ENCODE assay signal across 17 mouse cellular contexts in the genomic region with DNA sequence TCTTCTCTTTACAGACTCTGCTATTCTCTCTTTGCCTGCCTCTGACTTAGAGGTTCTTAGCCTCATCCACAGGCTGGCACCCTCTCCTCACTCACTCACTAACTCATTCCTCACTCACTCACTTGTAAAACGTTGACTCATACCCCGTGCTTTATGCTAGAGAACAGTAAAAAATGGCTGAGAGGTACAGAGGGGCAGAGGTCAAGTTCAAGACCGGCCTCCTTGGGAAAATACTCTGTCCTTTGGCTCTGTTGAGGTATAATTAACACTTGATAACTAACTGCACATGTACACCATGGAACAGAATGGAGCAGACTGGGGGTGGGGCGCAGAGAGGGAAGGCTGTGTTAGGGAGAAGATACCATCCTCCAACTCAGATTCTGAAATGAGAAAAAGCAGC. TPM values are rescaled to one million over a fixed set of nuclear protein-coding genes. Genes with fewer than 3 reads are reported as not detected.
DNase-seq lines count a peak whose midpoint lies in the region; ATAC-seq and TF ChIP-seq lines count a peak whose summit lies in the region.
"Had no signal": no experiment of that assay in that cellular context is flagged by ENCODE, and none has a peak within 500 bp of the region (broad histone marks: within the 10 kb centered on the region; RNA-seq: fewer than 3 reads in every experiment).

No protein-coding gene starts in this region.

- no peaks in the 10 kb centered on the region for H3K4me1 ChIP-seq in heart, adult 2 months (ENCODE audit: control insufficient read depth, insufficient read depth, low read length)
- H3K4me1 ChIP-seq in midbrain, embryonic 15.5 days = peaks cover 11% of the 10 kb centered on the region
- H3K4me1 ChIP-seq in midbrain, embryonic 16.5 days (ENCODE audit: control insufficient read depth, insufficient read depth, low read length) = peaks cover 6% of the 10 kb centered on the region
- H3K4me1 ChIP-seq in kidney, embryonic 15.5 days = no peaks in the 10 kb centered on the region
- H3K4me1 ChIP-seq: stomach, embryonic 15.5 days had no signal

- no peak for ATAC-seq in midbrain, embryonic 15.5 days (replicated peaks)
- ATAC-seq in midbrain, embryonic 16.5 days = no peak
- peak; percentile 58; the same call in 1 of the 2 replicates for ATAC-seq in kidney, embryonic 15.5 days (replicated peaks; ENCODE audit: low FRiP score)
- ATAC-seq: CD4-positive, CD25-positive, alpha-beta regulatory T cell, adult 4 months had no signal

- no peak overlapping the region for H3K4me3 ChIP-seq in heart, adult 2 months
- H3K4me3 ChIP-seq in midbrain, embryonic 15.5 days = no peak overlapping the region
- no peak overlapping the region for H3K4me3 ChIP-seq in midbrain, embryonic 16.5 days (ENCODE audit: low read depth, low read length)
- no peak overlapping the region for H3K4me3 ChIP-seq in kidney, embryonic 15.5 days (replicated peaks)
- H3K4me3 ChIP-seq: hindbrain, embryonic 12.5 days; limb, embryonic 15.5 days; stomach, embryonic 15.5 days had no signal

- H3K27ac ChIP-seq in heart, adult 2 months = no peak overlapping the region
- H3K27ac ChIP-seq in midbrain, embryonic 15.5 days = peak overlapping the region; percentile 62; the same call in 1 of the 2 replicates
- no peak overlapping the region for H3K27ac ChIP-seq in midbrain, embryonic 16.5 days (ENCODE audit: low read length)
- no peak overlapping the region for H3K27ac ChIP-seq in kidney, embryonic 15.5 days
- H3K27ac ChIP-seq: hindbrain, embryonic 12.5 days; limb, embryonic 15.5 days; macrophage; stomach, embryonic 15.5 days had no signal

- WGBS in heart, adult 2 months = 78% methylated on average over 4 of the region's 4 CpGs
- 76% methylated on average over 4 of the region's 4 CpGs for WGBS in midbrain, embryonic 15.5 days
- 81% methylated on average over 4 of the region's 4 CpGs for WGBS in midbrain, embryonic 16.5 days
- WGBS in kidney, embryonic 15.5 days = 44% methylated on average over 4 of the region's 4 CpGs

- no peaks in the 10 kb centered on the region for H3K9me3 ChIP-seq in midbrain, embryonic 15.5 days
- H3K9me3 ChIP-seq in midbrain, embryonic 16.5 days (replicated peaks; ENCODE audit: control insufficient read depth, low read length, poor library complexity, severe bottlenecking) = no peaks in the 10 kb centered on the region
- H3K9me3 ChIP-seq in kidney, embryonic 15.5 days (replicated peaks) = no peaks in the 10 kb centered on the region
- H3K9me3 ChIP-seq: hindbrain, embryonic 12.5 days; limb, embryonic 15.5 days; stomach, embryonic 15.5 days had no signal

- H3K4me2 ChIP-seq in midbrain, embryonic 15.5 days = no peak overlapping the region
- no peak overlapping the region for H3K4me2 ChIP-seq in midbrain, embryonic 16.5 days (ENCODE audit: low read length)
- H3K4me2 ChIP-seq in kidney, embryonic 15.5 days = no peak overlapping the region
- H3K4me2 ChIP-seq: hindbrain, embryonic 12.5 days; limb, embryonic 15.5 days; stomach, embryonic 15.5 days had no signal

- intact Hi-C loops in heart, adult 2 months (cut with DNase I) = no loop called here

- DNase-seq in heart, adult 11 months = peak; percentile 74
- no peak for DNase-seq in heart, adult 2 months
- no peak for DNase-seq in thymus, postnatal 25 days
- DNase-seq in neural tube, embryonic 10.5 days (ENCODE audit: extremely low spot score, low spot score) = no peak
- DNase-seq: lung, adult 18-20 months; spleen, adult 18-20 months had no signal

- no peaks in the 10 kb centered on the region for H3K79me2 ChIP-seq in heart, adult 2 months (replicated peaks; ENCODE audit: control insufficient read depth, insufficient read depth, low read length)

- H3K9ac ChIP-seq in heart, adult 2 months (ENCODE audit: low read depth, low read length) = no peak overlapping the region
- no peak overlapping the region for H3K9ac ChIP-seq in midbrain, embryonic 15.5 days
- no peak overlapping the region for H3K9ac ChIP-seq in midbrain, embryonic 16.5 days (ENCODE audit: low read depth, low read length)
- H3K9ac ChIP-seq in kidney, embryonic 15.5 days = no peak overlapping the region
- H3K9ac ChIP-seq: hindbrain, embryonic 12.5 days; limb, embryonic 15.5 days; stomach, embryonic 15.5 days had no signal

- TF ChIP-seq CTCF in heart, adult 2 months (IDR thresholded peaks at IDR 0.05) = no peak

- no peaks in the 10 kb centered on the region for H3K36me3 ChIP-seq in heart, adult 2 months (ENCODE audit: control insufficient read depth, insufficient read depth, low read length)
- H3K36me3 ChIP-seq in midbrain, embryonic 15.5 days (replicated peaks) = no peaks in the 10 kb centered on the region
- H3K36me3 ChIP-seq in midbrain, embryonic 16.5 days (ENCODE audit: control insufficient read depth, insufficient read depth, low read length) = no peaks in the 10 kb centered on the region
- H3K36me3 ChIP-seq in kidney, embryonic 15.5 days = no peaks in the 10 kb centered on the region
- H3K36me3 ChIP-seq: hindbrain, embryonic 12.5 days; limb, embryonic 15.5 days; stomach, embryonic 15.5 days had no signal

- no peaks in the 10 kb centered on the region for H3K27me3 ChIP-seq in heart, adult 2 months (ENCODE audit: control insufficient read depth, insufficient read depth, low read length)
- H3K27me3 ChIP-seq in midbrain, embryonic 15.5 days (replicated peaks) = no peaks in the 10 kb centered on the region
- H3K27me3 ChIP-seq in midbrain, embryonic 16.5 days (ENCODE audit: control insufficient read depth, insufficient read depth, low read depth, low read length) = no peaks in the 10 kb centered on the region
- no peaks in the 10 kb centered on the region for H3K27me3 ChIP-seq in kidney, embryonic 15.5 days
- H3K27me3 ChIP-seq: hindbrain, embryonic 12.5 days; limb, embryonic 15.5 days; stomach, embryonic 15.5 days had no signal

- no peak for TF ChIP-seq EP300 in heart, adult 2 months (IDR thresholded peaks at IDR 0.05; ENCODE audit: insufficient read depth, low read depth, low read length)

- TF ChIP-seq POLR2A in heart, adult 2 months (IDR thresholded peaks at IDR 0.05; ENCODE audit: insufficient read depth, low read depth, low read length) = no peak

RNA-seq across cellular contexts. Expression of gene Strbp, which starts 20.6 kb away (rescaled TPM):
- total RNA-seq in heart, adult 2 months (2021) = 10 to 100 TPM; 17.4 to 20.0 TPM
- 1.5 and 3.5 TPM in 2 replicates for polyA plus RNA-seq in heart, adult 2 months (2012; rRNA removed)
- 105 and 113 TPM in 2 replicates for polyA plus RNA-seq in midbrain, embryonic 15.5 days (2015; fragmentation: Nextera tagmentation; extraction: Ambion mirVana)
- 108 and 119 TPM in 2 replicates for polyA plus RNA-seq in midbrain, embryonic 16.5 days (2015; fragmentation: Nextera tagmentation; extraction: Ambion mirVana)
- polyA plus RNA-seq in kidney, embryonic 15.5 days (2015; fragmentation: Nextera tagmentation; extraction: Ambion mirVana) = 41.3 and 43.6 TPM in 2 replicates

RNA-seq across cellular contexts. Expression of gene Crb2, which starts 51.8 kb away (rescaled TPM):
- under 1 TPM; 0.48 to 0.81 TPM for total RNA-seq in heart, adult 2 months (2021)
- 0.61 and 0.64 TPM in 2 replicates for polyA plus RNA-seq in heart, adult 2 months (2012; rRNA removed)
- polyA plus RNA-seq in midbrain, embryonic 15.5 days (2015; fragmentation: Nextera tagmentation; extraction: Ambion mirVana) = 5.6 and 6.4 TPM in 2 replicates
- polyA plus RNA-seq in midbrain, embryonic 16.5 days (2015; fragmentation: Nextera tagmentation; extraction: Ambion mirVana) = 4.2 and 5.3 TPM in 2 replicates
- polyA plus RNA-seq in kidney, embryonic 15.5 days (2015; fragmentation: Nextera tagmentation; extraction: Ambion mirVana) = 3.4 and 4.1 TPM in 2 replicates
- total RNA-seq: granulocyte monocyte progenitor cell, adult 5-6 weeks; MEL; neutrophil, adult 5-6 weeks had no signal
- polyA plus RNA-seq: macrophage had no signal
